Mouse (Mus musculus): ENCODE data around the gene Nexn. TPM values are rescaled to one million over a fixed set of nuclear protein-coding genes. Genes with fewer than 3 reads are reported as not detected.

Gene Nexn
- polyA plus RNA-seq, 1 experiment from 2014 or later: 31.2 TPM

DNA sequence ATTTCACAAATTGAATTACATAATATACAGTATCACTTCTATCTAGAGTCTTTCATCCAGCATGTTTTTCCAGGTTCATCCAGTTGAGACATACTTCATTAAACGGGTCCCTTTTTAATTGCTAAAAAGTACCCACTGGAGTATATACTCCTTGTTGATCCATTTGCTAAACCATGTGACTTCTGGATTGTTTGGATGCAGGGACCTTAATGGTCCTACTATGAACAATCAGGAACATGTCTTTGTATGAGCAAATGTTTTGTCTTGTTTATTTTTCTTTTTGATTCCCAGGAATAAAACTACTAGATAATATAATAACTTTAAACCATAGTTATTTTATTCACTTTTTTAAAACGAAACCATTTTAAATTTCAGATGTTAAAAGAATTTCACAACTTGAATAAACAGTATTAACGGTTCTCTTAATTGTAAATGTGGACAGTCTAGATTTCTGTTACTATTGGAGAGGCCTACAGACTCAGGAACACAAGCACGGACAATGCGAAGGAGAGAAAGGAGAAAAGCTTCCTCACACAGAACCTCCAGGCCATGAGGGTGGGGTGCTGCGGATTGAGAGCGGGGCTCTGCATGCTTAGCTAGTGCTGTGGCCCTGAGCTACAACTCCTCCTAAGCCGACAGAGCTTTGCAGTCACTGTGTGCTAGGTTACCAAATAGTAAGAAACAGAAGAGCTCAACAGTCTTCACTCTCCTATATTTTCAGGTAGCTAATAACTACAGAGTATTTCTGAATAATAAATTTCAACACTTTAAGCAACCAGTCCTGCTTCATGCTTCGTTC lies 75.3 kb downstream of the Nexn start:
- Histone ChIP-seq H3K4me1 (replicated peaks) (0 out of 2 replicates have a peak, but pooled peaks cover 3% of the 10 kb centered on the region), H3K9me3 (no peaks in the 10 kb centered on the region), H3K27me3 (replicated peaks) (no peaks in the 10 kb centered on the region), H3K9ac (peak overlapping the region; percentile 30; the same call in 1 of the 2 replicates), H3K36me3 (no peaks in the 10 kb centered on the region), H3K4me3 (replicated peaks) (peak overlapping the region; percentile 21; the same call in 1 of the 2 replicates), H3K4me2 (replicated peaks) (peak overlapping the region; percentile 50), H3K27ac (0 out of 2 replicates have a peak overlapping the region, but pooled peaks have one; percentile 51)
- no peak for ATAC-seq
- WGBS: 68% methylated on average over 9 of the region's 9 CpGs

DNA sequence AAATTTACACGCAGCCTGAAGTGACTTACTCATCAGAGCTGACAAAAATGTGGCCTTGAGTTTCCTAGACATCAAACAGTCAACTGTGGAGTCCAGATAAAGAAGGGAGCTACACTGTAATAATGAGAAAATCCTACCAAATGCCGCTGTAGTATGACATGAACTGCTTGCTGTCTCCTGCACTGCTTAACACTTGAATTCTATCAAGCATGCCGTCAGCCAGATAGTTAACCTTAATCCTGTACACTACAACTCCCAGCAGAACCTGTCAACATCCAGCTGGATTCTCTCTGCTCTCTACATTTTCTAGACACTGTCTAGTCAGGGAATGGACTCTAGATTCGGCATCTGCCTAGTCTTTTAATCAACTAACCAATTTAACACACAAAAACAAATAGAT lies 76.8 kb downstream of the Nexn start:
- Histone ChIP-seq H3K36me3 (no peaks in the 10 kb centered on the region), H3K4me1 (replicated peaks) (0 out of 2 replicates have a peak, but pooled peaks cover 3% of the 10 kb centered on the region), H3K9me3 (no peaks in the 10 kb centered on the region), H3K9ac (no peak overlapping the region), H3K27ac (peak overlapping the region; percentile 11; the same call in 1 of the 2 replicates), H3K4me2 (replicated peaks) (peak overlapping the region; percentile 17; the same call in 1 of the 2 replicates), H3K4me3 (replicated peaks) (no peak overlapping the region), H3K27me3 (replicated peaks) (no peaks in the 10 kb centered on the region)
- no peak for ATAC-seq
- 35% methylated on average over 4 of the region's 4 CpGs for WGBS

Other genes with a start within 250 kb of the Nexn start
- gene Gipc2, start 100.1 kb downstream of the Nexn start, polyA plus RNA-seq (2015; fragmentation: Nextera tagmentation; extraction: Ambion mirVana): 171 and 172 TPM in 2 replicates
- 23.1 and 25.5 TPM in 2 replicates for gene Dnajb4, start 56.0 kb downstream of the Nexn start, polyA plus RNA-seq (2015; fragmentation: Nextera tagmentation; extraction: Ambion mirVana)
- gene Fubp1, start 55.9 kb downstream of the Nexn start, polyA plus RNA-seq (2015; fragmentation: Nextera tagmentation; extraction: Ambion mirVana): 177 and 205 TPM in 2 replicates
- gene Miga1, start 74.1 kb upstream of the Nexn start, polyA plus RNA-seq (2015; fragmentation: Nextera tagmentation; extraction: Ambion mirVana): 15.3 and 17.4 TPM in 2 replicates
- 45.3 and 51.1 TPM in 2 replicates for gene Usp33, start 80.1 kb upstream of the Nexn start, polyA plus RNA-seq (2015; fragmentation: Nextera tagmentation; extraction: Ambion mirVana)
- 39.3 and 39.8 TPM in 2 replicates for gene Zzz3, start 129.1 kb upstream of the Nexn start, polyA plus RNA-seq (2015; fragmentation: Nextera tagmentation; extraction: Ambion mirVana)

Data from intestine, embryonic 15.5 days (tissue).